Mouse (Mus musculus): ENCODE results near the gene 1700017B05Rik. TPM values are rescaled to one million over a fixed set of nuclear protein-coding genes. Genes with fewer than 3 reads are reported as not detected.

The 1700017B05Rik gene
- polyA plus RNA-seq, 1 experiment from 2014 or later: 9.7 TPM

Other genes with a start within 250 kb of the 1700017B05Rik start
- 44.3 and 48.5 TPM in 2 replicates for gene Sin3a, start 190.6 kb downstream of the 1700017B05Rik start, polyA plus RNA-seq (2016; fragmentation: Nextera tagmentation; extraction: Ambion mirVana)
- 59.9 and 67.6 TPM in 2 replicates for gene Man2c1, start 131.9 kb downstream of the 1700017B05Rik start, polyA plus RNA-seq (2016; fragmentation: Nextera tagmentation; extraction: Ambion mirVana)
- gene Neil1, start 114.3 kb downstream of the 1700017B05Rik start, polyA plus RNA-seq (2016; fragmentation: Nextera tagmentation; extraction: Ambion mirVana): 8.4 and 8.7 TPM in 2 replicates
- 113 and 117 TPM in 2 replicates for gene Commd4, start 104.3 kb downstream of the 1700017B05Rik start, polyA plus RNA-seq (2016; fragmentation: Nextera tagmentation; extraction: Ambion mirVana)
- gene Trcg1, start 26.1 kb downstream of the 1700017B05Rik start, polyA plus RNA-seq (2016; fragmentation: Nextera tagmentation; extraction: Ambion mirVana): not detected in 2 replicates
- 21.9 and 23.3 TPM in 2 replicates for gene Ppcdc, start 177.5 kb upstream of the 1700017B05Rik start, polyA plus RNA-seq (2016; fragmentation: Nextera tagmentation; extraction: Ambion mirVana)
- 48.6 and 49.8 TPM in 2 replicates for gene Scamp5, start 205.4 kb upstream of the 1700017B05Rik start, polyA plus RNA-seq (2016; fragmentation: Nextera tagmentation; extraction: Ambion mirVana)
- 13.8 and 17.0 TPM in 2 replicates for gene Rpp25, start 241.4 kb upstream of the 1700017B05Rik start, polyA plus RNA-seq (2016; fragmentation: Nextera tagmentation; extraction: Ambion mirVana)

All from midbrain, embryonic 12.5 days (tissue).